In genomic region chr5:99482016-99482415, GRCm38 (mm10) we compare ENCODE assay signal across 15 mouse cellular contexts.
"Had no signal": no experiment of that assay in that cellular context is flagged by ENCODE, and none has a peak within 500 bp of the region (broad histone marks: within the 10 kb centered on the region; RNA-seq: fewer than 3 reads in every experiment).

No protein-coding gene starts in this region.

- H3K4me2 ChIP-seq: lung, embryonic 14.5 days; midbrain, embryonic 12.5 days; neural tube, embryonic 12.5 days; stomach, embryonic 15.5 days had no signal

- H3K36me3 ChIP-seq: midbrain, embryonic 10.5 days; midbrain, embryonic 12.5 days; neural tube, embryonic 12.5 days; stomach, embryonic 15.5 days had no signal

- H3K27me3 ChIP-seq: stomach, embryonic 15.5 days had no signal

- H3K9me3 ChIP-seq: midbrain, embryonic 10.5 days; midbrain, embryonic 12.5 days; neural tube, embryonic 12.5 days; stomach, embryonic 15.5 days had no signal

- DNase-seq: lung, adult 18-20 months; lung, embryonic 14.5 days; lung, postnatal 10 days; lung, postnatal 4 days; midbrain, embryonic 14.5 days; right cerebral cortex, postnatal 14 days; thymus, adult 2 months; thymus, postnatal 25 days; thymus, postnatal 4 days had no signal

- H3K4me3 ChIP-seq: midbrain, embryonic 10.5 days; midbrain, embryonic 12.5 days; neural tube, embryonic 12.5 days; stomach, embryonic 15.5 days had no signal

- H3K9ac ChIP-seq: lung, embryonic 14.5 days; midbrain, embryonic 12.5 days; neural tube, embryonic 12.5 days; stomach, embryonic 15.5 days had no signal

- ATAC-seq: midbrain, embryonic 16.5 days had no signal

- H3K27ac ChIP-seq: midbrain, embryonic 10.5 days; midbrain, embryonic 12.5 days; neural tube, embryonic 12.5 days; stomach, embryonic 15.5 days; stomach, postnatal 0 days had no signal
